Mouse (Mus musculus) thymus, postnatal 0 days (tissue): Measurements from ENCODE around the gene Krtap9-3. TPM values are rescaled to one million over a fixed set of nuclear protein-coding genes. Genes with fewer than 3 reads are reported as not detected.
"Not testable (repeated sequence)": the region's sequence is repeated elsewhere in the genome, so short reads cannot be mapped to it uniquely, and the experiment has no call there.

Source experiments
- DNase-seq: peaks from one replicate; pipeline ENCODE4 v3.0.0-alpha.2; 2015; ENCODE audit warnings: low spot score
- polyA plus RNA-seq: library from polyadenylated mRNA; unstranded; fragments of >200 nt; fragmentation: Nextera tagmentation; extraction: Ambion mirVana; gene quantifications from 2 replicates; pipeline ENCODE4 v1.2.1, GENCODE M21; 2015

The Krtap9-3 gene
- not detected in 2 replicates for polyA plus RNA-seq

- not testable (repeated sequence) for DNase-seq
Observed at GRCm38 (mm10) chr11:99597742-99598141, at the start of gene Krtap9-3. Krtap9-3 (minus strand) TSS chr11:99598105.

GRCm38 (mm10) chr11:99646444-99646843, 48.5 kb upstream of the Krtap9-3 start:
- no peak for DNase-seq

GRCm38 (mm10) chr11:99644351-99644750, 46.4 kb upstream of the Krtap9-3 start:
- no peak for DNase-seq

- not testable (repeated sequence) for DNase-seq
Observed at GRCm38 (mm10) chr11:99643635-99644139, 45.8 kb upstream of the Krtap9-3 start, which contains the start of gene Krtap4-7. Krtap4-7 (minus strand) TSS chr11:99644089.

GRCm38 (mm10) chr11:99640926-99641325, 43.0 kb upstream of the Krtap9-3 start:
- DNase-seq: no peak

GRCm38 (mm10) chr11:99637086-99637485, 39.2 kb upstream of the Krtap9-3 start:
- DNase-seq: no peak

GRCm38 (mm10) chr11:99634653-99635134, 36.8 kb upstream of the Krtap9-3 start, which contains the start of gene Krtap4-2:
Krtap4-2 (minus strand) TSS chr11:99635084.
- no peak for DNase-seq

- DNase-seq: no peak
Observed at GRCm38 (mm10) chr11:99633293-99633692, 35.4 kb upstream of the Krtap9-3 start.

- no peak for DNase-seq
Observed at GRCm38 (mm10) chr11:99630890-99631289, 33.0 kb upstream of the Krtap9-3 start.

GRCm38 (mm10) chr11:99628138-99628537, 30.2 kb upstream of the Krtap9-3 start, which contains the start of gene Krtap4-1:
Krtap4-1 (minus strand) TSS chr11:99628238.
- DNase-seq: no peak

GRCm38 (mm10) chr11:99620335-99620734, 22.4 kb upstream of the Krtap9-3 start, which contains the start of gene Gm11562:
Gm11562 (minus strand) TSS chr11:99620435.
- DNase-seq: no peak

- no peak for DNase-seq
Observed at GRCm38 (mm10) chr11:99614796-99615363, 17.0 kb upstream of the Krtap9-3 start, which contains the start of gene Krtap2-4. Krtap2-4 (minus strand) TSS chr11:99614846.

- DNase-seq: not testable (repeated sequence)
Observed at GRCm38 (mm10) chr11:99610089-99610488, 12.2 kb upstream of the Krtap9-3 start, which contains the start of gene Gm11937. Gm11937 (minus strand) TSS chr11:99610189.

- no peak for DNase-seq
Observed at GRCm38 (mm10) chr11:99609126-99609525, 11.2 kb upstream of the Krtap9-3 start.

GRCm38 (mm10) chr11:99603208-99603607, 5.3 kb upstream of the Krtap9-3 start, which contains the start of gene Gm11938:
Gm11938 (minus strand) TSS chr11:99603308.
- not testable (repeated sequence) for DNase-seq

GRCm38 (mm10) chr11:99590981-99591380, 6.9 kb downstream of the Krtap9-3 start, which contains the start of gene Krtap1-3:
Krtap1-3 (minus strand) TSS chr11:99591339.
- no peak for DNase-seq

- DNase-seq: no peak
Observed at GRCm38 (mm10) chr11:99585096-99585495, 12.8 kb downstream of the Krtap9-3 start.

GRCm38 (mm10) chr11:99583245-99583704, 14.6 kb downstream of the Krtap9-3 start, which contains the start of gene Krtap1-4:
Krtap1-4 (minus strand) TSS chr11:99583654.
- DNase-seq: no peak

- no peak for DNase-seq
Observed at GRCm38 (mm10) chr11:99581564-99581963, 16.3 kb downstream of the Krtap9-3 start.

GRCm38 (mm10) chr11:99581051-99581450, 16.9 kb downstream of the Krtap9-3 start:
- no peak for DNase-seq

- no peak for DNase-seq
Observed at GRCm38 (mm10) chr11:99580636-99581035, 17.3 kb downstream of the Krtap9-3 start, which contains the start of gene Krtap1-5. Krtap1-5 (minus strand) TSS chr11:99581016.

- peak; percentile 59 for DNase-seq
Observed at GRCm38 (mm10) chr11:99574106-99574505, 23.8 kb downstream of the Krtap9-3 start.
